Mouse (Mus musculus): Measurements from ENCODE around the gene Lrrc8a.

Lrrc8a gene

DNA sequence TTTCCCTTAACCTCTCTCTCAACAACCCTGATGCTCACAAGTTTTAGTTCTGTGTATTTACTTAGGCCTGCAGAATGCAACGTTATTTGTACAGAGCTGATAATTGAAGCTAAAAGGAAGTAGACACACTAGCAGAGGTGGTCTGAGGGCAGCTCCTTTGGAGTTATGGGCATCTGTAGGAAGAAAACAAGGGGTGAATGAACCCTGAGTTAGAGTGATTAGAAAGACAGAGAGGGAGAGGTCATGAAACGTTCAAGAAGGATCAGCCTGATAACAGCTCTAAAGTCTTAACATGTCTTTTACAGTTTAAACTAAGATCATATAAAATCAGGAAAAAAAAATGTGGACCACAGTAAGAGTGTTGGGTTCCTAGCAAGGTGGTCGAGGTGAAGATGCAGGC, 71.8 kb downstream of the Lrrc8a start:
- DNase-seq (ENCODE audit: low spot score), result no peak

DNA sequence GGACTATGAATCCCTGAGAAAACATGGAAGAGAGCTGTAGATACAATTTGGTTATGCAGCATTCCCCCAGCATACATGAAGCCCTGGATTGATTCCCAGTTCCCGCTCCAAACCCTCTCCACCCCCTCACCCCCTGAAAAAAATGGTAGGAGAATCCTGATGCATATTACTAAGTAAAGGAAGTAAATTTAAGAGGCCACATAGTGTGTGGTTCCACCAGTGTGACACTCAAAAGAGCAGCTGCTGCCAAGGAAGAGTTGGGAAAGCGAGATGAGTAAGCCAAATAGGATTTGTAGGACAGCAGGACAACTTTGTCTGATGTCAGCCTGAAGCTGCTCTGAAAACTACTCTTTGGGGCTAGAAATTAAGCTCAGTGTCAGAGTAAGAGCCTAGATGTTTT, 74.0 kb downstream of the Lrrc8a start:
- no peak for DNase-seq (ENCODE audit: low spot score)

All from lung, postnatal 25 days (tissue).